Mouse (Mus musculus) frontal cortex, adult (tissue): ENCODE results near the gene Ttc41.

ENCODE experiments used
- ATAC-seq: cut with Nextera tagmentation; 2 replicates; pipeline ENCODE4 v1.9.2; 2017; ENCODE audit warnings: mild to moderate bottlenecking, moderate library complexity, mixed read lengths; ENCODE audit not compliant: low TSS enrichment

The Ttc41 gene

GRCm38 (mm10) chr10:86825871-86826522, 120.4 kb downstream of the Ttc41 start:
- no peak for ATAC-seq
